Mouse (Mus musculus) layer of hippocampus, adult 18-20 months (tissue): ENCODE data around the gene Gna15. TPM values are rescaled to one million over a fixed set of nuclear protein-coding genes. Genes with fewer than 3 reads are reported as not detected.

ENCODE experiments used
- DNase-seq, 2 experiments: peaks; one replicate each; pipeline ENCODE4 v3.0.0; 2022; ENCODE audit warnings: low spot score in 2 of 2
- total RNA-seq, 2 experiments: library from RNA; stranded (reverse); gene quantifications; 2 replicates each; pipeline ENCODE4 v1.2.3; 2021

The Gna15 gene
- total RNA-seq, 2 experiments from 2014 or later, result 3.9 to 4.4 TPM

DNA sequence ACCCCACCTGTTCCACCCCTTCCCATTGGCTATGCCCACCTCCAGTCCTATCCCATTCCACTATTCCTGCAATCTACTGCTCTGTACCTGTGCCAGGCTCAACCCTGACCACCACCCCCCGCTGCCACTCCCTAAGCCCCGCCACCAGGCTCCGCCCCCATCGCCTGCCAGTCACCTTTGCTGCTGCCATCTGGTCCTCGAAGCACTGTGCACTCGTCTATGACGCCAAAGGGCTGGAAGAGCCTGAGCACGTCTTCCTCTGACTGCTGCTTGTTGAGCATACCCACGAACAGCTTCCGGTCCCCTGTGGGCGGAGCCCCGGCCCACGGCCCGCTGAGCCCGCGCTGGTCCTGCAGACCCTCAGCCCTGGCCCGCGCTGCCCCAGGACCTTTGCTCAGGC, 53.6 kb downstream of the Gna15 start:
- peak in 1 of 2 experiments; percentile 58 for DNase-seq

DNA sequence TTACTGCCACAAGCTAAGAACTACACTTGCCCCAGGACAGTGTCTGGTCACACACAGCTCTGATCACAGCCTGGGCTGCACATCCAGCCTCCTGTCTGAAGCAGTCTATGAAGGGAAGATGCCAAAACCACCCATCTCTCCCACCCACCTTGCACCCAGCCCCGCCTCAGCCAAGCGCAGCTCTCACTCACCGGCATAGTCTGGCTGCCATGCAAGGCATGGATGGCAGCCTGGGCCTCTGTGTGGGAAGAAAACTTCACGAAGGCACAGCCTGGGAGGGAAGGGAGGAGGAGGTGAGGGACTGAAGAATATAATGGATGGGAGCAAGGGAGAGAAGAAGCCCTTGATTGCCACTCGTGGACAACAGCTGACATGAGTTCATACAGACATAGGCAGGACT, 54.8 kb downstream of the Gna15 start:
- DNase-seq, result peak; percentile 66 to 75

DNA sequence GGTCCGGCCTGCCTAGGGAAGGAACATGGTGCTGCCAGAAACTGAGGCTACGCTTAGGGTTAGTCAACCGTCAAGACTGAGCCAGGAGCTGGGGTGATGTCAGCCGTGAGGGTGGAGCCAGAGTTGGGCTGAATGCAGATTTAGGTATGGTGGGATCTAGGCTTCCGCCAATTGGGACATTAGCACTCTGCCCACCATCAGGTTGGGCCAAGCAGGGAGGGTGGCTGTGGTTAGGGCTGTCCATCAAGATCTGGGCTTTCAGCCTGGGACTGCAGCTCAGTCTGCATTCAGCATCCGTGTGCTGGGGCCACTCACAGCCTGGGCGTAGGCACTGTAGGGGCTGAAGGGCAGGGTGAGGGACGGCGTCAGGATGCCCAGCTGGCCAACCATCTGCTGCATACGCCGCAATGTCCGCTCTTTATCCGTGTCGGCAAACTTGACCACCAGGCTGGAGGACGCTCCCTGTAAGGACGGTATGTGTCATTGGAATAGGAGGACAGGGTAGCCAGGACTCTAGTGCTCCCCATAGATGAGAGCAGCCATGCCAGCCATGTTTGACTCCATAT, 56.3 kb downstream of the Gna15 start:
- DNase-seq, result no peak

DNA sequence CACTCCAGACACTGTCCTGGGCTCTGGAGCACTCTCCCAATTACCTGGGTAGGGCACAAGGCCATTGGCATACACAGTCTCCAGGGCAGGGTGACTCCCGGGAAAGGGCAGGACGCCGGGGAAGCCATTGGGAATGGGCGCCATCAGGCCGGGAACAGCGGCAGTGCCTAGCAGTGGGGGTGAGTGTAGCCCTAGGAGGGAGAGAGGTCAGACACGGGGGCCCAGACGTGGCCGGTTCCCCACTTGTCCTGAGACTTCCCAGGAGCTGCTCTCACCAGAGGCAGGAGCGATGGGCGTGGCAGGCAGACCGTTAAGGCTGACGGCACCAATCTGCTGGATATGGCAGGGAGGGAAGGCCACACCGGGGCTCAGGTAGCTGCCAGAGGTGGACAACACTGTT, 57.1 kb downstream of the Gna15 start:
- no peak for DNase-seq

DNA sequence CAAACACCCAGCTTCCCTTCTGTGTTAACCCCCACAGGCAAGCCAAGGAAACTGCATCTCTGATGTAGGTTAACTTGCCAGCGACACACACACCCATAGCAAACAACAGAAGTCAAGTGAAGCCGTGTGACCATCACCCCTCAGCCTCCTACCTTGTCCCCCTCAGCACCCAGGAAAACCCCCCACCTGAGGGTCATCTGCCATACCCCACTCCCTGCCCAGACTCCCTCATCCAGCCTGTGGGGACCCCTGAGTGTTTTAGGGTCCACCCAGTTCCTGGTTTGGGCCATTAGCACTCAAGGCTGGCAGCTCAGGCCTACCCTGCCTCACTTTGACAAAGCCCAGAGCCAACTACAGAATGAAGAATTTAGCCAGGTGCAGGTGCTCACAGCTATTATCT, 58.0 kb downstream of the Gna15 start:
- DNase-seq, result no peak

DNA sequence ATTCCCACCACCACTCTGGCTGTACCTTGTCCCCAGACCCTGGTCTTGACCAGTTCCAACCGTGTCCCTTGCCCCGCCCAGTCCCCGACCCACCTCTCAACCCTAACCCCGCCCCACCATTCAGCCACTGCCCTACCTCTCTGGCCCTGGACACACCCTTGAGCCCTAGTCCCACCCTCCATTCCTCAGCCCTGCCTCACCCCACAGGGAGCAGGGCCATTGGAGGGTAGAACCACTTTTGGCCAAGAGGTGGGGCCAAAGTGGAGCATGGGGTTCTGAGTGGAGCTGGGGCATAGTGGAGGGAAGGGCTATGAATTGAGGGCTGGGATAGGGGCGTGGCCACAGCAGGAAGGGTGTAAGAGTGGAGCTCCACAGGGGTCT, 58.8 kb downstream of the Gna15 start:
- no peak for DNase-seq

DNA sequence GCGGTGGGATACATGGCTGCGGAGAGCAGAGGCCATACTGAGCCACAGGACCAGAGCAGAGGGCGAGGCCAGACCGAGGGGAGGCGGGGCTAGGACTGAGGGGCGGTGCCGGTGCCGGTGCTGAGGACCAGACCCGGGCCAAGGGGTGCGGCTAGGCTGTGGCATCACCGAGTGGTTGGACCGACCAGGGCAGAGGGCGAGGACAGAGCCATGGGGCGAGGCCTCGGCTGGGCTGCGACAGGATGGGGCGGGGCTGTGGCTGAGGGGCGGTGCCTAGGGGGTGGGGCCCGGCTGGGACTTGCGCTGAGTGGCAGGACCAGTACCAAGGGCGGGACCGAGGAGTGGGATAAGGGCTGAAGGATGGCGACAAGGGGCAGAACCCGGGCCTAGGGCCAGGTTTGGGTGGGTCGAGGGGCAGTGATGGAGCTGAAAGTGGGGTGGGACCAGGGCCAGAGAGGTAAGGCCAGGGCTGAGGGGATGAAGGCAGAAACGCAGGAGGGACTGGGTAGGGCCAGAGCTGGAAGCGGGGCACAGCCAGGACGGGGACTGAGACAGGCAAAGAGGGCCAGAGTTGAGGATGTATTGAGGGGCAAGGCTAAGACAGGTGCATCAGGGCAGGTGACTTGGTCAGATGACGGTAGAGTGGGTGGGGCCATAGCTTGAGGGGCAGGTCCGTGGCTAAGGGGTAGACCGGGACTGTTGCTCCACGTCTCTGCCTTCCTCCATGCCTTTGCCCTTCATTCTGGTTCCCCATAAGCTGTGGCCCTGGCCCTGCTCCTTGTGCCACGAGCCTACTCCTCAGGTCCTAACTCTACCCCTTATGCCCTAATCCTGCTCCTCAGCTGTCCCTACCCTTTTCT, 59.4 kb downstream of the Gna15 start:
- DNase-seq, result peak in 1 of 2 experiments; percentile 6

DNA sequence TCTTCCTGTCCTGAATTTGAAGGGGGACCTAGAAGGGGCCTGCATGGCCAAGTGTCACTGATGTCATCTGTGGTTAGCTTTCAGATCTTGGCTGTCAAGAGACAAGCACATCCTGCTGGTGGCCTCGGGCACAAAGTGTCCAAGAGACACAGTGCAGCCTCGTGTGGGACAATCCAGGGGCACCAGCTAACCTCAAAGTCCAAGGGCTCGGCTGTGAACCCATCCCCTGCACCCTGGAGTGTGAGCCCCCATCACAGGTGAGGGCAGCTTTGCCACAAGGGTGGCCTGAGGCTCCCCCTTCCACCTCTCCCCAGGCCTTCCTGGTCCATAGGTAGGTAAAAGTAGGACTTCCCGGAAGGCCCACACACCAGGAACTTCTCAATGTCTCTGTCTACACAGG, 60.5 kb downstream of the Gna15 start:
- no peak for DNase-seq

DNA sequence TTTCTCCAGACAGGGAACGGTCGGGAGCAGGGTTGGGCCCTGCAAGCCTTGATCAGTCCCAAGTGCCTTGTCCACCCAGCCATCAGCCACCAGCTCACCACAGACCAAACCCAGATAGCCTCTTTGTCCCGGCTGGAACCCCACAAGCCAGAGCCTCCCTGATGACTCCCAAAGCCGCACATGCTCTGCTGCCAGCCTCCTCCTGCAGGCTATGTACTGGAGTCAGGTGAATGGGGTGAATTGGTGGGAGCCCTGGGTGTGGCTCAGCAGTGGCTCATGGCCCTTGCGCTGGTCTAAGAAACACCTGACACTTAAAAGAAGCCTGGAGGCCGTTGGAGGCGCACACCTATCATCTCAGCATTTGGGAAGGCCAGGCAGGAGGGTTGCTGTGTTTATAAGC, 61.1 kb downstream of the Gna15 start:
- DNase-seq, result no peak

DNA sequence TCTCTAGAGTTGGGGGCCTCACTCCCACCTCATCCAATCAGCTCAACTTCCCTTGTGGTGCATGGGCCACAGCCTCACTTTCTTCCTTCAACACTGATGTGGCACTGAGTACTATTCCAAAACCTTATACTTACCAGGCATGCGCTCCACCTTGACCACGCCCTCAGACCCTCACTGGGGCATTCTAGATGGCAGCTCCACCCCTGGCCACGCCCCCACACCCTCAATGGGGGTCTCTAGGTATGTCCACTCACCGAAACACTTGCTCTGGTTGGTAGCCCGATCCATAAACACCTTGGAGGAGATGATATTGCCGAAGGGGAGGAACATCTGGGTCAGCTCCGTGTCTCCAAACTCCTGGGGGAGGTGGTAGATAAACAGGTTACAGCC, 61.6 kb downstream of the Gna15 start:
- no peak for DNase-seq

DNA sequence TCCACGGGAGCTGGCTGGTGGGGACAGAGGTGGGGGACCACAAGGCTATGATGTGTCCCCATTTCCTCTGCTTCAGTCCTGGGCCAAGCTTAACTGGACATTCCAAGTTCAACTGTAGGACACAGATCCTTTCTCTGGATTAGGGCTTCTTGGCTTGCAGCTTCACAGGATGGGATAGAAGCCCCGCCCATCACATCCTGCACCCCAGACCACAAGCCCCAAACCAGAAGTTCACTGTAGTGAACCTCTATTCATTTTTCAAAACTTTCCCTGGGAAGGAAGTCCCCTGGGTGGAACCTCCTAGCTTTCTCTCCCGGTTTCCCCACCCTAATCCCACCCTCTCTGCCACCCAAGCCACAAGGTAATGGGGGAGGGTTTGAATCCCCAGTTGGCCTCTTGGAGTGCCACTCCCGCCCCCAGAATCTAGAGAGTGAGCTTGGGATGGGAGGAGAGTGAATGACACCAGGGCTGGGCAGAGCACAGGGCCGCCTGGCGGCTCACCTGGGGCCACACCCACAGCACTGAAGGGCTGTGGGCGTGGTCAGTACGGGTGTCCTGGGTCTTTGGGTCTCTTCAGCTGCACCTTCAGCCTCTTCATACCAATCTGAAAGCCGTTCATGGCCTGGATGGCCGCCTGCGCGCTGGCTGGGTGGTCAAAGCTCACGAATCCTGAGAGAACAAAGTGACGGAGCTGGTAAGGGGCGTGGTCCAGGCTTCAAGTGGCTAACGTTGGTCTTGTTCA, 62.2 kb downstream of the Gna15 start:
- no peak for DNase-seq

DNA sequence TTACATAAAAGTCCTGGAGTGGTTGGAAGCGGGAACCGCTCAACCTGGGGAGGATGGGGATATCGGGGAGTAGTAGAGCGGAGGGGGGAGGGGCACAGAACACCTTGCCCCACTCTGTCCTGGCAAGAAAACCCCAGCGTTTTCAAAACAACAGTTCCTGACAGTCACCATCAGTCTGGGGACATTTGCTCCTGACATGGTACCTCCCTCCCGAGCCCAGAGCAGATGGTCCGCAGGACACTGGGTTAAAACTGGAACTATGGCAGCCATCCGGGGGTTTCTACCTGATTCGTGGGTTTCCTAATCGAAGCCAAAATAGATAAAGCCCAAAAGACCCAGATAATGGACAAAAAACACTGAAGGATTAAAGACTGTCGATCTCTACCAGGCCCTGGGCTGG, 63.1 kb downstream of the Gna15 start:
- no peak for DNase-seq

DNA sequence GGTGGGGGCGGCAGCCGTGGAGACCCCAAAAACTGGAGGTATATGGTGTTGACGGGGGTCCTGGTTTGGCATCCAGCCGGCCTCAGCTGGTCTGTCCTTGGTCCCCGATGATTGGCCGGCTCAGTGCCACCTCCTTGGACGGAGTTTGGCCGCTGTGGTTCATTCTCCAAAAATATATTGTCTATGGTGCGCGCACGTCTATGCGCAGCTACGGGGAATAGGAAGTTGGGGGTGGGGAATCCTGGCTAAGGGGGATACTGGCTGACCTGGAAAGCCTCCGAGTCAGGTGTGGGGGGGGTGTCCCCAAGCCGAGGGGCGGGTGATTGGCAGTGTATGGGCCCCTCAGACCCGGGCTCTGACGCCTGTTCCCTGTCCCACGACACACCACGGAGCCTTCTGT, 63.6 kb downstream of the Gna15 start:
- DNase-seq, result no peak

DNA sequence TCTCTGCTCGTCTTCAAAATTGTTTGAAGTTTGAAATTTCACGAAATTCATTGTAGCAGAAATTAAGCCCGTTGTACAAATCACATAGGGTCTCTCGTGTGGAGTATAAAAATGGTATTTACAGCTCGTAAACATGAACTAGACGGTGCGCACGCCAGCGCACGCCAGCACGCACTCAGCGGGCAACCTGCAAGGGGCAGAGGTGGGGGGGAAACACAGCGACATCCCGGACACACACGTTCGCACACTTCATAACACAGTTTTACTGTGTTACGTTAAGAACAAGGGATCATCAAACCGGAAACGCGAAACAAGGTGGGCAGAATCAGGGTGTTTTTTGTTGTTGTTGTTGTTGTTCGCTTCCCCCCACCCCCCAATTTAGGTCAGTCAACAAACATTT, 64.6 kb downstream of the Gna15 start:
- no peak for DNase-seq

DNA sequence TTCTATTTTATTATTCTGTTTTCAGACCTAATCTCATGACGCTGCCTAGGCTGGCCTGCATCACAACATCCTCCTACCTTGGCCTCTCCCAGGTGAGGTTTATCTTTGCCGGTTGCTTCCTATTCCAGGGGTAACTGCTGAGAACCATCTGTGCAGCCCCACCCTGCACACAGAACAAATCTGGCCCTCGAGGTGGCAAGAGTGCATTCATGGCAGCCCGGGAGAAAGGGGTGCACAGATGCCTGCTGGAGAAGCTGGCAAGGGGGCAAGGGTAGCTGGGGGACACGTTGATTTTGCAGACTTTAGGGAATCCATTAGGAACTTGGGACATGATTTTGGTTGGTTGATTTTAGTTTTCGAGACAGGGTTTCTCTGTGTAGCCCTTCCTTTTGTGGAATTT, 65.8 kb downstream of the Gna15 start:
- DNase-seq, result peak; percentile 2 to 10

DNA sequence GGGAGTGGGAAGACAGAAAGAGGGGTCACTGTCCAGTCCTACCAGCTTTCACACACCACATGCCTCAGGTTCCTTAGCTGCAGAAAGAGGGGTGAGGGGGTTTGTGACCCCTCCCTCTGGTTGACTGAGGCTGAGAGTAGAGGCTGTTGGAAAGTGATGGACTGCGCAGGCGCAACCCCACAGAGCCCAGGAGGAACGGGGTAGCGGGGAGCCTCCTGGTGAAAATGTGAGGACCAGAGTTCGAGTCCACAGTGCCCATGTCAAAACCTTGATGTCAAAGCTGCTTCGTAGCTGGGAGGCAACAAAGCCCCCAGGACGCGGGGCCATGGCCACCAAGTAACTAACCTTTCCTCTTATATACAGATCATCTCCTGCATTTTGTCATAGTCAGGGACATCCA, 66.4 kb downstream of the Gna15 start:
- no peak for DNase-seq

DNA sequence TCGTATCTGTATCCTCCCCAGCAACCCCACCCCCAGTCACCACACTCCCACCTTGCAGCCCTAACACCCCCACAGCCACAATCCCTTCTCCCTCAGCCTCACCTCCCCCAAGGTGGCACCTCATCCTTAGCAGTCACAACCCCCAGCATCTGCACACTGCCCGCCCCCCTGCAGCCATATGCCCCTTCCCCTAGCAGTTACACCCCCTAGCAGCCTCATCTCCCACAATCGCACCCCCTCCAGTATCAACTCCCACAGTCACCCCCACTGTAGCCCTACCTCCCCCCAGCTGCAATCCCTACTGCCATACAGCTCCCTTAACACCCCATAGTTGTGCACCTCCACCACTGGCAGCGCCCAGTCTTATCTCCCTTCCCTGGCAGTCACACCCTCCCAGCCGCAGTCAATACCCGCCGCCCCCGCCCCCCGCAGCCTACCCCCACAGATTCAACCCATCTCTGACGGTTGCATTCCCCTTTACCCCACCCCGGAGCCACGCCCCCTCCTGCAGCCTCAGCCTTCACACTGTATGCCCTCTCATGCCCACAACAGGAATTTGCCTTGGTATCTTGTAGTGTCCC, 67.0 kb downstream of the Gna15 start:
- no peak for DNase-seq

DNA sequence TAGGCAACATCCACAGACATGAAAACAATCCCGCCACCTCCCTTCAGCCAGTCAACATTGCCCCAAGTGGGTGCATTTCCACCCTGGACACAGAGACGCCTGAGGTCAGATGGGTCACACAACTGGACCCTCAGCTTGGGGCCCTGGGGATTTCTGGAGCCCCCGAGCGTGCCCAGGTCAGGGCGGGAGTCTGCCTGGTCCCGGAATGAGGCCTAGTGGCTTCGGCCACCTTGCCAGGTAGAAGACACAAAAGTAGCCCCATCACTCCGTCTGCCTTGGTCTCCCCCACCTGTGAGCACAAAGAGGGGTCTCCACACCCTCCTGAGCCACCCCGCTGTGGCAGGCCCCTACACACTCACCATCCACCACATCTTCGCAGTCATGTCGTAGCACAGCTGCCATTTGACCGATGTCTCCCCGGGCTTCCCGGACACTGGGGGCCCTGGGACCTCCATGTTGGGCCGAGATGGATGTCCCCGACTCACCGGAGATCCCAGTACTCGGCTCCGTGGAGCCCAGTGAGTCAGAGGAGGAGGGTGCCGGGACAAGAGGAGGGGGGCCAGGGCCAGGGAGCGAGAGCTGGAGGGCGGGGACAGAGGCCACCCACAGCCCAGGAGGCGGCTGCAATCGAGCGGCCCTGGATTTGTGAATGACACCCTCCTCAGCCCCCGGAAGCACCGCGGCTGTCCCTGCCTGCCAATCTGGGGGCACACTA, 68.7 kb downstream of the Gna15 start, which contains the start of gene Nfic:
Nfic (minus strand) TSS at position 455 of the 715 bp plus-strand sequence.
- no peak for DNase-seq

DNA sequence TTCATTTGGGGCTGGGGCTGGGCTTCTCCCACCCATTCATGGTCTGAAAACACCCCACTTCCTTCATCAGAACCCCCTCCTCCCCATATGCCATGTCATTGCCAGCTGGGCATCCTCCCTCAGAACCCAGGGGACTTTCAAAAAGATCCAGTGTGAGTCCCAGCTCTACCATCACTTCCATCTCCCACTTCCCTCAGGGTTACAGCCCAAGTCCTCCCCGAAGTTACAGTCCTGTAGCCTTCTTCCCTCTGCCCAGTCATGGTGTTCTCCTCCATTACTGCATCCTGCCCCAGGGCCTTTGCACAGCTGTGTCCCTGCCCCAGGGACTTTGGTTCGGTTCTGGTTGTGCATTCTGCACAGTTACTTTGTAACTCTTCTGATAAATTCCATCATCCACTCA, 69.9 kb downstream of the Gna15 start:
- no peak for DNase-seq

DNA sequence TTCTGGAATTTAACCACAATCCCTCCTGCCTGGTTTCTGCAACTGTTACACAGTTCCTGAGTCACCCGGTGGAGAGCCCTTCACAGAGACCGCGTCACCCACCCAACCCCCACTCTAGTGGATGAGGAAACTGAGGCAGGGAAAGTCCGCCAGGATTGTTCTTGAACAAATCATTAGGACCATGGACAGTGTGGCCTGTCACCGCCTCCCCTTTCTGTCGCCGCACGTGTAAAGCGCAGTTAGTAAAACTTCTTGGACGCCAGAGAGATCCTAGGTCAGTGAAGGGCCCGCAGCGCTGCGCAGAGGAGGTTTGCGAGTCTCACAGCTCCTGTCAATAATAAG, 71.1 kb downstream of the Gna15 start:
- DNase-seq, result no peak
